Mouse (Mus musculus) ES-E14 (cell line): Measurements from ENCODE around the gene Csf3. TPM values are rescaled to one million over a fixed set of nuclear protein-coding genes. Genes with fewer than 3 reads are reported as not detected.

ENCODE experiments used
- DNase-seq: peaks from one replicate; pipeline ENCODE4 v3.0.0-alpha.2; 2013; ENCODE audit warnings: low read depth, low spot score
- H3K27ac ChIP-seq: 2 replicates; pipeline ENCODE4 v1.5.1; 2012; ENCODE audit warnings: low read depth, mild to moderate bottlenecking, low read length, moderate library complexity, mixed read lengths; ENCODE audit not compliant: poor library complexity, insufficient read depth, severe bottlenecking
- H3K36me3 ChIP-seq: 2 replicates; pipeline ENCODE4 v1.6.1; 2012; ENCODE audit warnings: mild to moderate bottlenecking, low read length, moderate library complexity, mixed read lengths; ENCODE audit not compliant: control insufficient read depth, poor library complexity, insufficient read depth, severe bottlenecking
- H3K4me1 ChIP-seq, 2 experiments: fragments of 150-350 bp in 1 of 2; sonication (generic) in 1 of 2; 2 replicates each; pipeline ENCODE4 v1.6.1; 2012; ENCODE audit warnings: low read length in 2 of 2, mild to moderate bottlenecking in 1 of 2, mixed read lengths in 1 of 2; ENCODE audit not compliant: control insufficient read depth in 2 of 2, insufficient read depth in 2 of 2, poor library complexity in 1 of 2
- H3K4me3 ChIP-seq, 2 experiments: fragments of 150-350 bp in 1 of 2; sonication (generic) in 1 of 2; 2 replicates each; pipeline ENCODE4 v1.5.1; 2012; ENCODE audit warnings: low read length in 2 of 2, low read depth in 1 of 2, mild to moderate bottlenecking in 1 of 2, mixed read lengths in 1 of 2; ENCODE audit not compliant: insufficient read depth in 1 of 2, poor library complexity in 1 of 2, severe bottlenecking in 1 of 2
- H3K9ac ChIP-seq: 2 replicates; pipeline ENCODE4 v1.6.1; 2012; ENCODE audit warnings: low read depth, mild to moderate bottlenecking, low read length, mixed read lengths; ENCODE audit not compliant: poor library complexity, insufficient read depth, severe bottlenecking
- H3K9me3 ChIP-seq: fragments of 150-350 bp; sonication (generic); 2 replicates; pipeline ENCODE4 v1.6.1; 2012; ENCODE audit warnings: low read depth, mild to moderate bottlenecking, low read length; ENCODE audit not compliant: control insufficient read depth, insufficient read depth
- CHD2 ChIP-seq: IDR thresholded peaks from 2 replicates; pipeline ENCODE4 v1.6.1; 2014; ENCODE audit warnings: mild to moderate bottlenecking, low read depth, low read length, inconsistent platforms
- HCFC1 ChIP-seq: IDR thresholded peaks from 2 replicates; pipeline ENCODE4 v1.6.1; 2012; ENCODE audit warnings: low read length, inconsistent platforms, borderline replicate concordance; ENCODE audit not compliant: insufficient read depth
- MAFK ChIP-seq: IDR thresholded peaks from 2 replicates; pipeline ENCODE4 v1.6.1; 2014; ENCODE audit warnings: mild to moderate bottlenecking, low read depth, low read length, inconsistent platforms; ENCODE audit not compliant: insufficient read depth
- ZC3H11A ChIP-seq: IDR thresholded peaks from 2 replicates; pipeline ENCODE4 v1.6.1; 2012; ENCODE audit warnings: low read depth, mild to moderate bottlenecking, inconsistent platforms, low read length, borderline replicate concordance
- ZNF384 ChIP-seq: IDR thresholded peaks from 2 replicates; pipeline ENCODE4 v1.6.1; 2012; ENCODE audit warnings: low read depth, low read length, inconsistent platforms
- in situ Hi-C, 2 experiments: fragments of 600-800 bp; cut with MboI; formaldehyde crosslinking; loops; one replicate each; pipeline ENCODE4 v1.15.1; 2025; ENCODE audit warnings: low sequenced_read_pairs in 2 of 2, inconsistent platforms in 1 of 2; ENCODE audit not compliant: unreplicated experiment in 2 of 2
- total RNA-seq: library from RNA; depleted of rRNA; stranded (reverse); fragments of 300-350 nt; gene quantifications from 2 replicates; pipeline ENCODE4 v1.2.3, GENCODE M21; 2012; rRNA removed

Csf3 gene
- total RNA-seq, 1 experiment: 0.18 TPM

DNA sequence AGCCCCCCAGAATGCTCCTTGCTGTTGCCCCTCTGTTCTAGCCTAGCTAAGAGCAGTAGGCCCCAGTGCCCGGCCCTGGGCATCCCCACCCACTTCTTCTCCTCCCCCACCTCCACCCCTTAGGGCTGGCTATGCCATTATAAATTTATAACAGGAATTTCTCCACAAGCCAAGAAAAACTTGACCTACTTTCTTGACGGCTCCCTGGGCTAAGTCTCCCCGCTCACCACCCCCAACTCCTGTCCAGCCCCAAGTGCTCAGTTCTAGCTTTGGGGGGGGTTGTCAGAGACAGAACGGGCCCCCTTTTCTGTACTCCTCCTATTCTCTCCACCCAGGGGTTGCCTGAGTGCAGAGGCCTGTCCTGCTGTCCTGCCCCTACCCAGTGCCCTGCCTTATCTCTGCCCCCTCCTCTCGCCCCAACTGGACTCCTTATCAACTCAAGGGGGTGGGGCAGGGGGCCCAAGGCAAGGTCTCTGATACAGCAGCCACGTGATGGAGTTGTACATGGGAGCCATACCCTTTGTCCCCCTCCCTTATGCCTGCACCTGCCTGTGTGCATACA is 50.2 kb downstream of the Csf3 start:
- no peak overlapping the region for H3K27ac ChIP-seq
- H3K9me3 ChIP-seq: no peaks in the 10 kb centered on the region
- H3K36me3 ChIP-seq: no peaks in the 10 kb centered on the region
- no peak for DNase-seq
- TF ChIP-seq CHD2 (no peak), MAFK (no peak), HCFC1 (no peak), ZNF384 (no peak), ZC3H11A (no peak)
- peaks cover 11 to 51% of the 10 kb centered on the region in 2 experiments for H3K4me1 ChIP-seq
- in situ Hi-C loops: no loop called here
- H3K4me3 ChIP-seq: no peak overlapping the region
- H3K9ac ChIP-seq: no peak overlapping the region

GRCm38 (mm10) chr11:98752562-98753140 is 51.6 kb downstream of the Csf3 start:
- H3K36me3 ChIP-seq: no peaks in the 10 kb centered on the region
- in situ Hi-C loops: no loop called here
- TF ChIP-seq CHD2 (no peak), HCFC1 (no peak), ZC3H11A (no peak), MAFK (no peak), ZNF384 (no peak)
- no peak overlapping the region for H3K9ac ChIP-seq
- H3K4me1 ChIP-seq: peaks cover 8 to 40% of the 10 kb centered on the region in 2 experiments
- H3K4me3 ChIP-seq: no peak overlapping the region
- no peak for DNase-seq
- no peaks in the 10 kb centered on the region for H3K9me3 ChIP-seq
- no peak overlapping the region for H3K27ac ChIP-seq

Other genes with a start within 250 kb of the Csf3 start
- 0.16 and 0.58 TPM in 2 replicates for gene Ikzf3, start 155.2 kb upstream of the Csf3 start, total RNA-seq
- gene Zpbp2, start 150.2 kb upstream of the Csf3 start, total RNA-seq: 0.22 and 0.63 TPM in 2 replicates
- gene Ormdl3, start 113.9 kb upstream of the Csf3 start, total RNA-seq: 45.4 and 55.3 TPM in 2 replicates
- not detected in 2 replicates for gene Lrrc3c, start 103.0 kb upstream of the Csf3 start, total RNA-seq
- 2.2 and 2.9 TPM in 2 replicates for gene Gm12355, start 75.6 kb upstream of the Csf3 start, total RNA-seq
- gene Gsdma3, start 74.9 kb upstream of the Csf3 start, total RNA-seq: not detected in 2 replicates
- not detected in 2 replicates for gene Gsdma2, start 54.5 kb upstream of the Csf3 start, total RNA-seq
- 0.16 and 0.40 TPM in 2 replicates for gene Gsdma, start 36.9 kb upstream of the Csf3 start, total RNA-seq
- gene Psmd3, start 18.7 kb upstream of the Csf3 start, total RNA-seq: 376 and 408 TPM in 2 replicates
- 53.5 and 75.7 TPM in 2 replicates for gene Med24, start 28.2 kb downstream of the Csf3 start, total RNA-seq
- 7.7 and 9.0 TPM in 2 replicates for gene Thra, start 39.4 kb downstream of the Csf3 start, total RNA-seq
- gene Nr1d1, start 74.1 kb downstream of the Csf3 start, total RNA-seq: 2.9 and 3.3 TPM in 2 replicates
- gene Msl1, start 94.3 kb downstream of the Csf3 start, total RNA-seq: 18.3 and 27.1 TPM in 2 replicates
- gene Casc3, start 103.6 kb downstream of the Csf3 start, total RNA-seq: 11.7 and 14.6 TPM in 2 replicates
- 0.98 and 1.4 TPM in 2 replicates for gene Rapgefl1, start 135.5 kb downstream of the Csf3 start, total RNA-seq
- 4.7 and 5.8 TPM in 2 replicates for gene Wipf2, start 162.4 kb downstream of the Csf3 start, total RNA-seq
- 32.7 and 51.3 TPM in 2 replicates for gene Cdc6, start 206.5 kb downstream of the Csf3 start, total RNA-seq
- 25.8 and 30.1 TPM in 2 replicates for gene Rara, start 226.6 kb downstream of the Csf3 start, total RNA-seq